Mouse (Mus musculus) liver, embryonic 14.5 days (tissue): ENCODE data around the gene Slc29a1.

ENCODE experiments used
- CTCF ChIP-seq: IDR thresholded peaks from 2 replicates; pipeline ENCODE4 v1.5.1; 2016; ENCODE audit warnings: antibody characterized with exemption, low read depth, control low read depth
- EP300 ChIP-seq: IDR thresholded peaks from 2 replicates; pipeline ENCODE4 v1.6.1; 2016; ENCODE audit warnings: antibody characterized with exemption, low read depth

DNA sequence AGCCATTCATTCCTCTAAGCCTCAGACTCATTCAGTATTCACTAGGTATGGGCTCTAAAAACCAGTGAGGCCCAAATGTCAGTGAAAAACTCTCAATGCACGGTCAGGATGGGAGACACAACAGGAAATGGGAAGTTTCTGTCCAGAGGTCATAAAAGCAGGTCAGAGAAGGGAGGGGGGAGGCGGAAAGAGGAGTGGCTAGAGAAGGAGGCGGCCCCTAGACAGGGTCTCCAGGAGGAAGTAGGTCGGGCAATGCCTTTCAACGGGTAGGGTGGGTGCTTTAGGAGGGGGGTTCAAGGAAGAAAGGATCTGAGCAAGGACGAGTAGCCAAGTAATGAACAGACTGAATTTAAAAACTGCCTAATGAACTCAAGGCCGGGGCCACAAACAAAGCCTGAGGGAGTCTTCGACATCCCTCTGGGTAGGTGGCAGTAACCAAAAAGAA is 19.6 kb upstream of the Slc29a1 start:
- TF ChIP-seq CTCF, result no peak
- no peak for TF ChIP-seq EP300
